Mouse (Mus musculus) forebrain, embryonic 15.5 days (tissue): Measurements from ENCODE around the gene Igfbp4. TPM values are rescaled to one million over a fixed set of nuclear protein-coding genes. Genes with fewer than 3 reads are reported as not detected.

Experiments used
- ATAC-seq: fragments of 200-750 bp; cut with Nextera tagmentation; replicated peaks from 2 replicates; pipeline ENCODE4 v1.8.0; 2017; ENCODE audit warnings: mild to moderate bottlenecking, moderate TSS enrichment, moderate library complexity
- H3K27ac ChIP-seq: fragments of 300-500 bp; sonication (generic); replicated peaks from 2 replicates; pipeline ENCODE4 v1.5.1; 2015; ENCODE audit warnings: mild to moderate bottlenecking, inconsistent platforms
- H3K27me3 ChIP-seq: fragments of 300-500 bp; sonication (generic); 2 replicates; pipeline ENCODE4 v1.6.1; 2015; ENCODE audit warnings: inconsistent platforms
- H3K36me3 ChIP-seq: fragments of 300-500 bp; sonication (generic); 2 replicates; pipeline ENCODE4 v1.6.1; 2015; ENCODE audit warnings: mild to moderate bottlenecking, inconsistent platforms
- H3K4me1 ChIP-seq: fragments of 300-500 bp; sonication (generic); 2 replicates; pipeline ENCODE4 v1.6.1; 2015; ENCODE audit warnings: inconsistent platforms
- H3K4me2 ChIP-seq: fragments of 300-500 bp; sonication (generic); replicated peaks from 2 replicates; pipeline ENCODE4 v1.6.1; 2015; ENCODE audit warnings: mild to moderate bottlenecking, inconsistent platforms
- H3K4me3 ChIP-seq: fragments of 300-500 bp; sonication (generic); 2 replicates; pipeline ENCODE4 v1.5.1; 2015; ENCODE audit warnings: mild to moderate bottlenecking, inconsistent platforms
- H3K9ac ChIP-seq: fragments of 300-500 bp; sonication (generic); replicated peaks from 2 replicates; pipeline ENCODE4 v1.6.1; 2015; ENCODE audit warnings: mild to moderate bottlenecking, inconsistent platforms
- H3K9me3 ChIP-seq: fragments of 300-500 bp; sonication (generic); 2 replicates; pipeline ENCODE4 v1.6.1; 2016; ENCODE audit warnings: inconsistent platforms
- WGBS: fragments of 180-500 bp; shearing (Covaris S2); methylation state at CpG from one replicate; pipeline ENCODE4 v1.1.7; 2015; ENCODE audit warnings: mixed read lengths; 5-methylcytosine and 5-hydroxymethylcytosine counted together
- polyA plus RNA-seq: library from polyadenylated mRNA; unstranded; fragments of >200 nt; fragmentation: Nextera tagmentation; extraction: Ambion mirVana; gene quantifications from 2 replicates; pipeline ENCODE4 v1.2.1, GENCODE M21; 2015

Gene Igfbp4
- polyA plus RNA-seq, 1 experiment from 2014 or later: 138 TPM

- no peak overlapping the region for H3K27ac ChIP-seq
- H3K4me1 ChIP-seq: no peaks in the 10 kb centered on the region
- no peaks in the 10 kb centered on the region for H3K36me3 ChIP-seq
- WGBS: 89% methylated on average over 8 of the region's 8 CpGs
- no peak overlapping the region for H3K9ac ChIP-seq
- no peak overlapping the region for H3K4me3 ChIP-seq
- ATAC-seq: no peak
- H3K9me3 ChIP-seq: no peaks in the 10 kb centered on the region
- H3K27me3 ChIP-seq: no peaks in the 10 kb centered on the region
- no peak overlapping the region for H3K4me2 ChIP-seq
Measured at GRCm38 (mm10) chr11:99067591-99067990, 26.5 kb downstream of the Igfbp4 start.

DNA sequence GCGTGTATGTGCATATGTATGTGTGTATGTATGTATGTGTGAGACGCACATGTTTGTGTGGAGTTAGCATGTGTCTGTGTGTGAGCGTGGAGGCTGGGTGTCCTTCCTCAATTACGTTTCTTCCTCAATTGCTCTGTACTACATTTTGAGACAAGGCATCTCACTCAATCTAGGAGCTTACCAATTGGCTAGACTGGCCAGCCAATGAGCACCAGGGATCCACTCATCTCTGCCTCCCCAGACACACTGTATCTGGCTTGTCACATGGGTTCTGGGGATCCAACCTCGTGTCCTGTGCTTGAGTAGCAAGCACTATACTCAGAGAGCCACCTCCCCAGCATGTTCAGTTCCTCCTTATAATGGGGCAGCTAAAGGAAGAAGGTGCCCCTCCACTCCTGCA is 27.4 kb downstream of the Igfbp4 start:
- WGBS: 79% methylated on average over 5 of the region's 5 CpGs
- no peak overlapping the region for H3K9ac ChIP-seq
- ATAC-seq: no peak
- no peak overlapping the region for H3K4me3 ChIP-seq
- no peak overlapping the region for H3K27ac ChIP-seq
- no peak overlapping the region for H3K4me2 ChIP-seq
- no peaks in the 10 kb centered on the region for H3K9me3 ChIP-seq
- H3K27me3 ChIP-seq: no peaks in the 10 kb centered on the region
- no peaks in the 10 kb centered on the region for H3K4me1 ChIP-seq
- H3K36me3 ChIP-seq: no peaks in the 10 kb centered on the region

GRCm38 (mm10) chr11:99071866-99072265 is 30.8 kb downstream of the Igfbp4 start:
- no peak for ATAC-seq
- Histone ChIP-seq H3K4me3 (no peak overlapping the region), H3K4me1 (no peaks in the 10 kb centered on the region), H3K36me3 (no peaks in the 10 kb centered on the region), H3K27ac (no peak overlapping the region), H3K27me3 (no peaks in the 10 kb centered on the region), H3K4me2 (no peak overlapping the region), H3K9ac (no peak overlapping the region), H3K9me3 (no peaks in the 10 kb centered on the region)
- WGBS: 35% methylated on average over 6 of the region's 6 CpGs

- H3K9ac ChIP-seq: no peak overlapping the region
- no peaks in the 10 kb centered on the region for H3K36me3 ChIP-seq
- no peak overlapping the region for H3K4me2 ChIP-seq
- H3K27ac ChIP-seq: no peak overlapping the region
- no peaks in the 10 kb centered on the region for H3K4me1 ChIP-seq
- no peaks in the 10 kb centered on the region for H3K27me3 ChIP-seq
- H3K9me3 ChIP-seq: no peaks in the 10 kb centered on the region
- ATAC-seq: no peak
- 68% methylated on average over 5 of the region's 5 CpGs for WGBS
- H3K4me3 ChIP-seq: no peak overlapping the region
Measured at GRCm38 (mm10) chr11:99073781-99074180, 32.7 kb downstream of the Igfbp4 start.

DNA sequence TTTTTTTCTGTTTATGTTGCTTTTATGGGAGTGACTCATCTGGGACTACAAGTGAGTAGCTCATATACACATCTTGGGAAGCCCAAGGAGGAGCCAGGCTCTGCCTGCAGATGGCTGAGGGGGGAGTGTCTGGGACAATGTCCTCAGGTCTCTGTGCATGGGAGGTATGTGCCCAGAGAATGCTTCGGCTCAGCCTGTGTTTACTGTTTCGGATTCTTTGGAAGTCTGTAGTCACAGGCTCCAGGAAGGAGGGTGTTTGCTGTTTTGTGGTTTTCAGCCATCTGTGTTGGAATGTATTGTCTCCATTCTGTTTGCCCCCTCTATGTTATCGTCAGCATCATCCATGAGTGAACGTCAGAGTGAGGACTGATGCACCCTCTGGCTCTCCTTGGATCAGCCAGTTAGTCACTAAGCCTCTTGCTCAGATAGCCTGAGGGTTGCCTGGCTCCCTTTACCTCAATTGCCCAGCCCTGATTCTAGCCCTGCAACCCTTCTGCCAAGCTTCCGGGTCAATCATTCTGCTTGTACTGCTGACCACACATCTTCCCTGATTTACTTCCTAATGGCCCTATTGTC is 35.8 kb downstream of the Igfbp4 start:
- Histone ChIP-seq H3K4me1 (no peaks in the 10 kb centered on the region), H3K36me3 (no peaks in the 10 kb centered on the region), H3K9me3 (no peaks in the 10 kb centered on the region), H3K9ac (no peak overlapping the region), H3K4me3 (no peak overlapping the region), H3K4me2 (no peak overlapping the region), H3K27me3 (no peaks in the 10 kb centered on the region), H3K27ac (no peak overlapping the region)
- no peak for ATAC-seq
- WGBS: 82% methylated on average over 5 of the region's 5 CpGs

GRCm38 (mm10) chr11:99077869-99078268 is 36.8 kb downstream of the Igfbp4 start:
- Histone ChIP-seq H3K4me2 (no peak overlapping the region), H3K9me3 (no peaks in the 10 kb centered on the region), H3K4me3 (no peak overlapping the region), H3K9ac (no peak overlapping the region), H3K27ac (no peak overlapping the region), H3K4me1 (no peaks in the 10 kb centered on the region), H3K27me3 (no peaks in the 10 kb centered on the region), H3K36me3 (no peaks in the 10 kb centered on the region)
- 86% methylated on average over 8 of the region's 8 CpGs for WGBS
- no peak for ATAC-seq

DNA sequence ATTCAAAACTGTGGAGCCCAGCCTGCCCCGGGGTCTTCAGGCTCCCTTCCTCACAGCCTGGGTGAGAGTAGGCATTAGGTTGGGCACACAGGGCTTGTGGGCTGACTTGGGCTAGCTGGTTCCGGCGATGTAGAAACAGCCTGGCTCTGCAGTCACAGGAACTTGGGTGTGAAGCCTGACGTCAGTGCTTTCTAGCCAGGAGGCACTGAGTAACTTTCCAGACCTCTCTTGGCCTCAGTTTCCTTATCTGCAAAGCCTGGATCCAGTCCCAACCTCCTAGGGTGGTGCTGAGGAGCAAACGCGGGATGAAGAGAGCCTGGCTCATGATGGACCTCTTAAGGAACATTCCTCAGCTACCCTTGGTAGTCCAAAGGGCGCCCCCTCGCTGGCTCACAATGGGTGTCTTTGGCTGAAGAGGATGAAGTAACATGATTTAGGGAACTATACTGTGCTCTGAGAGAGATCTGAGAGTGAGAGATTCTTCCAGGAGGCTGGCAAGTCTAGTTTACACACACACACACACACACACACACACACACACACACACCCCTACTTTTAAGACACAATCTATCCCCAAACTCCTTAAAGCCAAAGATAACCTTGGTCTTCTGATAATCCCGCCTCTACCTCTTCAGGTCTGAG is 40.0 kb downstream of the Igfbp4 start:
- Histone ChIP-seq H3K9me3 (no peaks in the 10 kb centered on the region), H3K4me1 (no peaks in the 10 kb centered on the region)
- ATAC-seq: no peak

GRCm38 (mm10) chr11:99081566-99081965 is 40.5 kb downstream of the Igfbp4 start:
- Histone ChIP-seq H3K27me3 (no peaks in the 10 kb centered on the region), H3K9ac (no peak overlapping the region), H3K4me2 (no peak overlapping the region), H3K9me3 (no peaks in the 10 kb centered on the region), H3K27ac (no peak overlapping the region), H3K4me3 (no peak overlapping the region), H3K4me1 (no peaks in the 10 kb centered on the region), H3K36me3 (no peaks in the 10 kb centered on the region)
- 78% methylated on average over 3 of the region's 3 CpGs for WGBS
- no peak for ATAC-seq

More for the DNA sequence above, 40.0 kb downstream of the Igfbp4 start:
- no peaks in the 10 kb centered on the region for H3K36me3 ChIP-seq
- H3K9ac ChIP-seq: no peak overlapping the region
- no peaks in the 10 kb centered on the region for H3K27me3 ChIP-seq
- 90% methylated on average over 9 of the region's 9 CpGs for WGBS
- no peak overlapping the region for H3K4me3 ChIP-seq
- H3K27ac ChIP-seq: no peak overlapping the region
- H3K4me2 ChIP-seq: no peak overlapping the region

GRCm38 (mm10) chr11:99082098-99082497 is 41.1 kb downstream of the Igfbp4 start:
- no peak overlapping the region for H3K4me3 ChIP-seq
- H3K27me3 ChIP-seq: no peaks in the 10 kb centered on the region
- H3K4me1 ChIP-seq: no peaks in the 10 kb centered on the region
- H3K9me3 ChIP-seq: no peaks in the 10 kb centered on the region
- no peaks in the 10 kb centered on the region for H3K36me3 ChIP-seq
- no peak overlapping the region for H3K4me2 ChIP-seq
- WGBS: 80% methylated on average over 8 of the region's 8 CpGs
- no peak for ATAC-seq
- H3K27ac ChIP-seq: no peak overlapping the region
- no peak overlapping the region for H3K9ac ChIP-seq

- Histone ChIP-seq H3K9me3 (no peaks in the 10 kb centered on the region), H3K4me3 (no peak overlapping the region), H3K27me3 (no peaks in the 10 kb centered on the region), H3K36me3 (no peaks in the 10 kb centered on the region), H3K4me2 (no peak overlapping the region), H3K9ac (no peak overlapping the region), H3K4me1 (no peaks in the 10 kb centered on the region), H3K27ac (no peak overlapping the region)
- ATAC-seq: no peak
- 90% methylated on average over 8 of the region's 8 CpGs for WGBS
Measured at GRCm38 (mm10) chr11:99083516-99083915, 42.5 kb downstream of the Igfbp4 start.

DNA sequence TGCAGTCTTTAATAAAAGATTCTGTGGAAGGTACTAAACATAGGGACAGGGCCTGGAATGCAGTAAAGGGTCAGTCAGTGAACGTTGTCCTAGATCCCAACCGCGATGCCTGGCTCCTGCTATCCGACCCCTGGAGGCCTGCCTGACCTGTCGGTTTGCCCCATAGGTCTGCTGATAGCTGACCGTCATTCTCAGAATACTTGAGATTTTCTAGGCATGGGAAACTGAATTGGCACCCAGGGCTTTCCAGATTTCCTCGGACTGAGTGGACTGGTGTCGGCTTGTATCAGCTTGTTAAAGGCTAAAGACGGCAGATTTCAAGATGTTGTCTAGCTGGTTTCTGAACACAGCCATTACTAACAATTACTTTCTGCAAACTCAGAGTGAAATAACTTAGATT is 43.3 kb downstream of the Igfbp4 start:
- WGBS: 85% methylated on average over 9 of the region's 9 CpGs
- Histone ChIP-seq H3K9me3 (no peaks in the 10 kb centered on the region), H3K27ac (no peak overlapping the region), H3K4me3 (no peak overlapping the region), H3K4me1 (no peaks in the 10 kb centered on the region), H3K36me3 (no peaks in the 10 kb centered on the region), H3K9ac (no peak overlapping the region), H3K27me3 (no peaks in the 10 kb centered on the region), H3K4me2 (no peak overlapping the region)
- no peak for ATAC-seq

DNA sequence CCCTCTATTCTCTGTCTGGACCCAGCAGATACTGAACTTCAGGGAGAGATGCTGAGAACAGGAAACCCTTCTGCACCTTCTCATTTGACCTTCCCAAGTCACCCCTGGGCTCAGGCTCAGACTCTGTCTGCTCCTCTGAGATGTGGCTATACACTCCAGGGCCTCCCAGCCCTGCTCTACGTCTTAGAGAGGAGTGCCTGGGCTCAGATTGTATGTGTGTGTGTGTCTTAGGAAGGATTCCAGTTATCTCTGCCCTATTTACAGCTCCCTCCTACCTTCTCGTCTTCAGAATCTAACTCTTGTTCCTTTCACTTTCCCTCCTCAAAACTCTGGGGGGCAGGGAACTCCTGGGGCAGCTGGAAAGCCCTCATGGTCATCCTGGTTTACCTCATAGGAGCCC is 47.4 kb downstream of the Igfbp4 start:
- Histone ChIP-seq H3K4me3 (no peak overlapping the region), H3K9me3 (no peaks in the 10 kb centered on the region), H3K9ac (no peak overlapping the region), H3K27ac (no peak overlapping the region), H3K4me1 (no peaks in the 10 kb centered on the region), H3K4me2 (no peak overlapping the region), H3K36me3 (no peaks in the 10 kb centered on the region), H3K27me3 (no peaks in the 10 kb centered on the region)
- ATAC-seq: no peak
- WGBS: 64% methylated on average over 2 of the region's 2 CpGs

DNA sequence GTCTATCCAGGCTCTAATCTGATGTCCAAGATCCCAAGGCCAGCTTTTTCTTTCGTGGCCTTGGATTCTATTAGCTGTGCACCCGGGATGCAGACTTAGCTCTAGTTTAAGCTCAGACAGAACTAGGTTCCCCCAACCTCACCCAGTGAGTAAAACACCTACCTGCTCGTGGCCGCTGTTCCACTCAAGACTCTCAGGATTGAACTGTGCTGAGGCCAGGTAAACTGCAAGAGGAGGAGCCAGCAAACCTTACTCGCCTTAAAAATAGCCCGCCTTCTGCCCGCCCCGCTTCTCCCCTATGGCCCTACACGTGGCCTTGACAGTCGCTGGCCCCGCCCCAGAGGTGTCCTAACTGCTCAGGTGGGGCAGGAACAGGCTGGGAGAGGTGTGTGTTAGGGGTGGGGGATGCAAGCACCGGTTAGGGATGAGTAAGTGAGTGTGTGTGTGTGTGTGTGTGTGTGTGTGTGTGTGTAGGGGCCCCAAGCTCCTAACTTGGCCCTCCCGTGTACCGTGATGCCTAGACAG is 48.1 kb downstream of the Igfbp4 start, which contains the start of gene Tns4:
TSS of gene Tns4 (minus strand) at position 230 of the 525 bp plus-strand sequence.
- Histone ChIP-seq H3K27me3 (no peaks in the 10 kb centered on the region), H3K4me2 (no peak within 1 kb of the TSS)
- no peak for ATAC-seq

More for the DNA sequence above, 48.1 kb downstream of the Igfbp4 start, which contains the start of gene Tns4:
- H3K9ac ChIP-seq: no peak within 1 kb of the TSS
- no peaks in the 10 kb centered on the region for H3K36me3 ChIP-seq
- WGBS: 63% methylated on average over 14 of the region's 14 CpGs
- no peaks in the 10 kb centered on the region for H3K9me3 ChIP-seq
- no peak within 1 kb of the TSS for H3K4me3 ChIP-seq
- H3K4me1 ChIP-seq: no peaks in the 10 kb centered on the region
- H3K27ac ChIP-seq: no peak within 1 kb of the TSS
